Mouse (Mus musculus) mouse trophoblast stem cell (cell line): ENCODE data around the gene Kctd14.
"Not testable (repeated sequence)": the region's sequence is repeated elsewhere in the genome, so short reads cannot be mapped to it uniquely, and the experiment has no call there.

Experiments used
- in situ Hi-C, 2 experiments: fragments of 300-500 bp; cut with MseI, MboI; formaldehyde crosslinking; loops; 2 replicates in 1 of 2; 3 replicates in 1 of 2; pipeline ENCODE4 v1.15.1; 2025

The Kctd14 gene

DNA sequence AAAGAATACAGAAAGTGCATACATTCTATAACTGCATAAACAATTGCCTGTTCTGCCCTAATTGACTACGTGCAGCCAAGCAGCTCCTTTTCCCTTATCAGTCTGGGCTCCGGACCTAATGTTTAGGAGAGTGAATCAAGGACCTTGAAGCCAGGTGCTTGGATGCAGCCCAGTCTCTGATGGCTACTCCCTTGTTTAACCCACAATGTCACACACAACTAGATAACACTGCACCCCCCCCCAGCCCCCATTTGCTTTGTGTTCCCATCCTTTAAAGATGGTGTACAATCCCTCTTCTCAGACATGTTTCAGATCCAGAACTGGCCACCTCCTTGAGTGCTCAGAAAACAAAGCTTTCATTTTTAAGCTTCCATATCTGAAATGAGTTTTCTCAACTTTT lies at the start of gene Kctd14:
Kctd14 (plus strand) TSS at position 301 of the 400 bp plus-strand sequence.
- in situ Hi-C loops: not testable (repeated sequence)

DNA sequence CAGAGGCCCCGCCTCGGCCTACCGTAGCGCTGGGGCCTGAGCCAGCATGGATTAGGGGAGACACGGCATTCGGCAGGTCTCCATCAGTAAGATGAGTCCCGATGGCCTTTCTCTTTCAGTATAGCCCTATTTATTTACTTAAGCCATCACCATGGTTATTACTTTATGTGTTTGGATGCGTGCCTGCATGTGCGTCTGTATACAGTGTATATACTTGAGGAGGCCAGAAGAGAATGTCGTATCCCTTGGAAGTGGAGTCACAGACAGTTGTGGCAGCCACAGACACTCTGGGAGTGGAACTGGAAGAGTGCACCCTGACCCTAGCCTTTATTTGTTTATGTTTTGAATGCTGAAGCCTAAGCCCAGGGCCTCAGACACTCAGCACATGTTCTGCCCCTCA lies 44.0 kb upstream of the Kctd14 start:
- in situ Hi-C loops: no loop called here

GRCm38 (mm10) chr7:97411106-97411505 lies 40.0 kb upstream of the Kctd14 start:
- in situ Hi-C loops: no loop called here

GRCm38 (mm10) chr7:97411575-97411974 lies 39.5 kb upstream of the Kctd14 start:
- in situ Hi-C loops: no loop called here

DNA sequence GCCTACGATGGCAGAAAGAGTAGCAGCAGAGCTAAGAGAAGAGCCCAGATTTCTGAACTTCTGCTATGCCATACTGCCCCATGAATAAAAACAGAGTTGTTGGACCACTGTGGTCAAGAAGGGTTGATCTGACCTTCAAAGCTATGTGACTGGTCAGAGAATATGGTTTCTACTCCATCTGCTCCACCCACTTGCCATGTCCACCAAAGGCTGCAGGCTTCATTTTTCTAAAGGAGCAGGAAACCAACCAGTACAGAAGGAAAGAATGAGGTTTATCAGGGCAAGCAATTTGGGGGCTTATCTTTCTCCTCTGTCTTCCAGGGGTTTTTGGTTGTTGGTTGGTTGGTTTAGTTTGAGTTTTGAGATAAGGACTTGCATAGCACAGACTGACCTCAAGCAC lies 37.1 kb upstream of the Kctd14 start:
- in situ Hi-C loops: no loop called here

GRCm38 (mm10) chr7:97414426-97414825 lies 36.7 kb upstream of the Kctd14 start:
- in situ Hi-C loops: no loop called here

GRCm38 (mm10) chr7:97414915-97415687 lies 36.0 kb upstream of the Kctd14 start:
- in situ Hi-C loops: no loop called here

DNA sequence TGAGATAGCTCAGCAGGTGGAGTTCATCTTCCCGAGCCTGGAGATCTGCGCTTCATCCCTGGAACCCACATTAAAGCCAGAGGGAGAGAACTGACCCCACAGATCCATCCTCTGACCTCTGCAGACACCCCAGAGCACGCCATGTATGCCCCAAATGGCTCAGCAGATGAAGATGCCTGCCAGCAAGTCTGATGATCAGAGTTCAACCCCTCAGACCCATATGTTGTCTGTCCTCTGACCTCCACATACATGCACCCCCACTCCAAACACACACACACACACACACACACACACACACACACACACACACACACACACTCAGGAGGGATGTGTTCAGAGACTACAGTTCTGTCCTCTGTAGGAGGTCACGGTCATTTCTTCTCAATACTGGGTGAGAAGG lies 34.6 kb upstream of the Kctd14 start:
- in situ Hi-C loops: no loop called here

- in situ Hi-C loops: no loop called here
These were observed 34.0 kb upstream of the Kctd14 start, which contains the start of gene Thrsp for GRCm38 (mm10) chr7:97416906-97417777. Thrsp (minus strand) TSS chr7:97417730.

GRCm38 (mm10) chr7:97418717-97419116 lies 32.4 kb upstream of the Kctd14 start:
- in situ Hi-C loops: no loop called here

- in situ Hi-C loops: no loop called here
These were observed 32.0 kb upstream of the Kctd14 start for GRCm38 (mm10) chr7:97419163-97419562.

DNA sequence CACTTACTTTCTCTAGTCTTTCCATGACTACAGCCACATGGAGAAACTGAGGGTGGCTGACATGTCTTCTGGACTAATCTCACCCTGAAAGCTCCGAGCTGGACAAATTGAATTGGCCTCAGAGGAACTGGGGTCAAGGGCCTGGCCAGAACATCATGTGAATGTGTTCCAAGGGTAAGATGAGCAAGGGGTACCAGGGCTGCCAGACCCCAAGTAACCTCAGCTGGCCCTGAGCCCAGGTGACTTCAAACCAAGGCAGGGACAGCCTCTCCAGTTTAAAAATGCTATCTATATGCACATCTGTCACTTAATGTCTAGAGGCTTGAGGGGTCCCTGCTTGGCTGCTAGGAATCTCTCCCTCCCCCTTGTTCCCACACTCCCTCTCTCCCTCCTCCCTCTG lies 30.7 kb upstream of the Kctd14 start:
- in situ Hi-C loops: loop anchor here in 1 of 2 experiments (10.0 kb wide), 1 partner anchor 64 kb away; the partner anchor contains the start of gene Ints4

DNA sequence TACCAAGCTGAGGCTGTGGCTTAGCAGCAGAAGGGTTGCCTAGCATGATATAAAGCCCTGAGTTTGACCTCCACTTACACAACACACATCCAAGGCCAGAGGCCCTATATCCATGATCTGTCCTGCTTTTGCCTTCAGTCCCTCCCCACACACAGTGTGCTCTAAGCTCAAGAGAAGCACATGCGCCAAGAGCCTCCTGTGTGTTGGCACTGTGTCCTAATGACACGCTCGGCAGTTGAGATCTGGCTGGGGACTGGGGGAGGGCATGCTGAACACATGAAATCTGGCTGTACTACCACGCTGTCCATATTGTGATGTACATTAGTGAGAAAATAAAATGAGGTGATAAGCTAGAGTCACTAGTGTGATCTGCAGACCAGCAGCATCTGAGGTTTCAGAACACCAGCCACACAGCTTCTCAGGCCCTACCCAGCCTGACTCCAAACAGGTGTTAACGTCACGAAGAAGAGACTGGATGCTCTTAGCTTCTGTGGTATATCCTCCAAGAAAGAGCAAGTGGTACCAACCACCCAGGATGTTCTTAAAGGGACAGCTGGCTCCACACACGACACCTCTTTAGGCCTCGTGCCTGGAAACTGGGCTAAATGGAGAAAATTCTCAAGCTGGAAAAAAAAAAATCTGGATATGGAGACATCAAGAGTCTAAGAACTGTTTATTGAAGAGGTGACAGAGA lies 30.0 kb upstream of the Kctd14 start:
- in situ Hi-C loops: loop anchor here in 1 of 2 experiments (10.0 kb wide), 1 partner anchor 64 kb away; the partner anchor contains the start of gene Ints4

GRCm38 (mm10) chr7:97423754-97424153 lies 27.4 kb upstream of the Kctd14 start:
- in situ Hi-C loops: loop anchor here in 1 of 2 experiments (10.0 kb wide), 1 partner anchor 61 kb away; the partner anchor contains the start of gene Ints4

- in situ Hi-C loops: loop anchor here in 1 of 2 experiments (10.0 kb wide), 1 partner anchor 60 kb away; the partner anchor contains the start of gene Ints4
These were observed 26.4 kb upstream of the Kctd14 start for GRCm38 (mm10) chr7:97424621-97425245.

DNA sequence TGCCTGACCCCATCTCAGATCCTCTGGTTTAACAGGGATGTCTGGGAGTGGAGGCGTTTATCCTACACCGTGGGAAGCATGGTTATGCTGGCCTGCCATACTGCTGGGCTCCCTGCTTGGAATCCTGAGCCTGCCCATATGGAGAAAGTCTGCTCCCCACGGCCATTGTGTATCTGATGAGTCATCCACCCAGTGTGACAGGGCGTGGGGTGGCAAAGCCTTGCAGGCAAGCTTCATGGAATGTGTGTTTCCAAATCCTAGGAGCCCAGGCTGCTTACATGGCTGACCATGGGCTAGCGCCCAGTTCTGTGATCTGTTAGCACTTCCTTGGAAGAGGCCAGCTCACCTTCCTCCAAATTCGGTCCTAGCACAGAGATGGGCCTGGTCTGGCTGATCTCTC lies 24.6 kb upstream of the Kctd14 start:
- in situ Hi-C loops: loop anchor here in 1 of 2 experiments (10.0 kb wide), 1 partner anchor 58 kb away; the partner anchor contains the start of gene Ints4

DNA sequence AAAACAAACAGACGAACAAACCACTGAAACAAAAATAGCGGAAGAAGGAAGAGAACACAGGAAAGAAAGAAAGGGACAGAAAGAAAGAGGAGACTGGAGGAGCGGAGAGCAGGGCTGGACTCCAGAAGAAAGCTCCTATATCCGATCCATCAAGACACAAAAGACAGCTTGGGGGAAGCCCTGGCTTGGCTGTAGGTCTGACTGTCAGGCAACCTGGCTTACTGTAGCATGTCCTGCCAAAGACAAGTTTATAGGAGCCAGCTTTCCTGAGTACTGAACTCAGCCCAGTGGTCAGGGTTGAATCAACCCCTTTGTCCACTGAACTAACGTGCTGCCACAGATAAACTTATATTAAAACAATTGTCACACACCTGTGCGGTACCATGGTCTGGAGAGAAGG lies 23.8 kb upstream of the Kctd14 start:
- in situ Hi-C loops: loop anchor here in 1 of 2 experiments (10.0 kb wide), 1 partner anchor 58 kb away; the partner anchor contains the start of gene Ints4

DNA sequence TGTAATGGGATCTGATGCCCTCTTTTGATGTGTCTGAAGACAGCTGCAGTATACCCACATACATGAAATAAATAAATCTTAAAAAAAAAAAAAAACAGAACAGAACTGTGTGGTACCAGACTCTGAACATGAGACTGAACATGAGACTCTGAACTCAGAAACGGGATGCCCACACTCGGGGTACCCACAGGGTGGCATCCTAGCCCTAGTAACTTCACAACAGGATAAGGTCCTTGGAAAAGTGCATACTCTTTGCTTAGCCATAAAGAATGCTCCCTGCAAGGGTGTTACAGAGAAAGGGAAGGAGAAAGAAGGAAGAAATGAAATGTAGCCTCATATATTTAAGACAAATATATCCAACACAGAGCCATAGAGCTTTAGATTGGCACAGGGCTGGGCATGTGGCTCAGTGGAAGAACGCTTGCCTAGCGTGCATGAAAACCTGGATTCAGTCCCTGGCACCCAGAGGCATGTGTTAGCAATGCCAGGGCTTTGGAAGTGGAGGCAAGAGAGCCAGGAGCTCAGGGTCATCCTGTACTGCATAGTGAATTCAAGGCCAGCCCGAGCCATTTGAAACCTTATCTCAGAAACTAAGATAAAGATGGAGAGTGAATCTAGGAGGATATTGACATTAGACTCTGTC lies 23.2 kb upstream of the Kctd14 start:
- in situ Hi-C loops: loop anchor here in 1 of 2 experiments (10.0 kb wide), 1 partner anchor 57 kb away; the partner anchor contains the start of gene Ints4

DNA sequence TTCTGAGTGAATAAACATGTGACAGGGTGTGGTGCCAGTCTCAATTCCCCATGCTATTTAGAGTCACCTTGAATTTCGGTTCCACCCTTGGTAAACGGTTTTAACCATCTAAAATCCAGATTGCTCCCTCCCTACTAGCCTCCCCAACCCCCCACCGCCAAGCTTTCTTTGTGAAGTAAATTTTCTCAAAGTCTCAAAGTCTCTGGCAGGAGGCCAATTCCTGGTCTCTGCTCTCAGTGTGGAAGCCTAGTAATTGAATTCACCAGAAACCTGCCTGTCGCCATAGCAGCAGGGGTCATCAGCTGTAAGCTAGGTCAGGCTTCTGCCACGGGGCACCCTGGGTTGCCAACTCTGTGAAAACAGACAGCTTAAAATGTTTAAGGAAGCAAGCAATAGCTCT lies 21.4 kb upstream of the Kctd14 start:
- in situ Hi-C loops: loop anchor here in 1 of 2 experiments (10.0 kb wide), 1 partner anchor 55 kb away; the partner anchor contains the start of gene Ints4

GRCm38 (mm10) chr7:97433517-97433916 lies 17.6 kb upstream of the Kctd14 start:
- in situ Hi-C loops: not testable (repeated sequence)
